Mouse (Mus musculus) common myeloid progenitor, adult 5-6 weeks (primary cell): ENCODE data around the gene Usp9y. TPM values are rescaled to one million over a fixed set of nuclear protein-coding genes. Genes with fewer than 3 reads are reported as not detected.

Experiments
- ATAC-seq: replicated peaks from 2 replicates; pipeline ENCODE4 v1.8.0; 2016; ENCODE audit warnings: low read depth, mild to moderate bottlenecking, moderate TSS enrichment, inconsistent platforms; ENCODE audit not compliant: poor library complexity, severe bottlenecking
- total RNA-seq: library from RNA; stranded (forward); fragments of 200-1000, 187-1606 nt; gene quantifications from 2 replicates; pipeline ENCODE4 v1.2.3, GENCODE M21; 2017

Gene Usp9y
- total RNA-seq, result not detected in 2 replicates

- no peak for ATAC-seq
Observed at GRCm38 (mm10) chrY:1459682-1460081, at the start of gene Usp9y. TSS of gene Usp9y (minus strand) at chrY:1459782.

GRCm38 (mm10) chrY:1293708-1294107 is 165.9 kb downstream of the Usp9y start:
- ATAC-seq, result no peak

GRCm38 (mm10) chrY:1286171-1286795 is 173.3 kb downstream of the Usp9y start, which contains the start of gene Ddx3y:
TSS of gene Ddx3y (minus strand) at chrY:1286629.
- peak; percentile 99 for ATAC-seq

GRCm38 (mm10) chrY:1285735-1286134 is 173.8 kb downstream of the Usp9y start:
- ATAC-seq, result peak; percentile 67

Other genes with a start within 250 kb of the Usp9y start
- 38.1 and 38.2 TPM in 2 replicates for gene Uty, start 214.0 kb downstream of the Usp9y start, total RNA-seq
- 82.8 and 86.1 TPM in 2 replicates for gene Ddx3y, start 173.2 kb downstream of the Usp9y start, total RNA-seq